Mouse (Mus musculus) C2C12 (cell line): Measurements from ENCODE around the gene Eral1. TPM values are rescaled to one million over a fixed set of nuclear protein-coding genes. Genes with fewer than 3 reads are reported as not detected.
A peak's percentile ranks its signal among the peaks of the same experiment; 100 is the strongest.

Source experiments
- H3K27me3 ChIP-seq: one replicate; pipeline ENCODE4 v1.6.1; 2011; ENCODE audit not compliant: control insufficient read depth, insufficient read depth, insufficient read length
- H3K36me3 ChIP-seq: one replicate; pipeline ENCODE4 v1.6.1; 2011; ENCODE audit not compliant: control insufficient read depth, insufficient read depth
- H3K4me3 ChIP-seq: one replicate; pipeline ENCODE4 v1.5.1; 2011; ENCODE audit warnings: mild to moderate bottlenecking, control low read depth; ENCODE audit not compliant: poor library complexity, insufficient read depth, severe bottlenecking
- H3K79me2 ChIP-seq: one replicate; pipeline ENCODE4 v1.6.1; 2011; ENCODE audit not compliant: control insufficient read depth, insufficient read depth
- H3K79me3 ChIP-seq: one replicate; pipeline ENCODE4 v1.6.1; 2011; ENCODE audit warnings: low read depth, control low read depth
- H3ac ChIP-seq: one replicate; pipeline ENCODE3; 2011; ENCODE audit warnings: low read depth; ENCODE audit not compliant: control insufficient read depth, insufficient read length
- CEBPB ChIP-seq: IDR thresholded peaks from one replicate; pipeline ENCODE4 v1.6.1; 2011; ENCODE audit warnings: low read depth, mild to moderate bottlenecking, control low read depth, moderate library complexity
- CTCF ChIP-seq: IDR thresholded peaks from one replicate; pipeline ENCODE4 v1.5.1; 2011; ENCODE audit not compliant: control insufficient read depth, insufficient read depth, insufficient read length
- FOSL1 ChIP-seq: IDR thresholded peaks from one replicate; pipeline ENCODE4 v1.8.0; 2011; ENCODE audit warnings: mild to moderate bottlenecking, low read length; ENCODE audit not compliant: poor library complexity, insufficient read depth, severe bottlenecking
- MAX ChIP-seq: IDR thresholded peaks from one replicate; pipeline ENCODE4 v1.6.1; 2011; ENCODE audit warnings: mild to moderate bottlenecking, control low read depth
- MYOD1 ChIP-seq: IDR thresholded peaks from one replicate; pipeline ENCODE4 v1.6.1; 2011; ENCODE audit warnings: low read depth; ENCODE audit not compliant: control insufficient read depth, insufficient read length
- MYOG ChIP-seq: IDR thresholded peaks from one replicate; pipeline ENCODE4 v1.6.1; 2011; ENCODE audit not compliant: control insufficient read depth, insufficient read length; ENCODE audit errors: extremely low read depth
- USF1 ChIP-seq: IDR thresholded peaks from one replicate; pipeline ENCODE4 v1.6.1; 2011; ENCODE audit warnings: low read depth, mild to moderate bottlenecking, control low read depth, moderate library complexity
- microRNA-seq: library from miRNA; unstranded; fragments of <30 nt; microRNA quantifications from one replicate; pipeline ENCODE4, GENCODE M21; 2019; ENCODE audit warnings: borderline microRNAs expressed
- polyA plus RNA-seq: library from polyadenylated mRNA; unstranded; fragments of >200 nt; fragmentation: generic; extraction: Trizol; gene quantifications from one replicate; pipeline ENCODE4 v1.2.1, GENCODE M21; 2012; ENCODE audit warnings: missing spikeins

Gene Eral1
- polyA plus RNA-seq, 1 experiment: 21.5 TPM

- Histone ChIP-seq H3K79me3 (no peaks in the 10 kb centered on the region), H3K4me3 (no peak overlapping the region), H3K36me3 (peaks cover 52% of the 10 kb centered on the region), H3ac (no peak overlapping the region), H3K27me3 (no peaks in the 10 kb centered on the region), H3K79me2 (peaks cover 34% of the 10 kb centered on the region)
- no peak for TF ChIP-seq MYOD1
- no peak for TF ChIP-seq CEBPB
- TF ChIP-seq MYOG: no peak
- TF ChIP-seq CTCF: no peak
- no peak for TF ChIP-seq FOSL1
- TF ChIP-seq MAX: no peak
- TF ChIP-seq USF1: no peak
Observed at GRCm38 (mm10) chr11:78031389-78031788, 48.8 kb downstream of the Eral1 start.

DNA sequence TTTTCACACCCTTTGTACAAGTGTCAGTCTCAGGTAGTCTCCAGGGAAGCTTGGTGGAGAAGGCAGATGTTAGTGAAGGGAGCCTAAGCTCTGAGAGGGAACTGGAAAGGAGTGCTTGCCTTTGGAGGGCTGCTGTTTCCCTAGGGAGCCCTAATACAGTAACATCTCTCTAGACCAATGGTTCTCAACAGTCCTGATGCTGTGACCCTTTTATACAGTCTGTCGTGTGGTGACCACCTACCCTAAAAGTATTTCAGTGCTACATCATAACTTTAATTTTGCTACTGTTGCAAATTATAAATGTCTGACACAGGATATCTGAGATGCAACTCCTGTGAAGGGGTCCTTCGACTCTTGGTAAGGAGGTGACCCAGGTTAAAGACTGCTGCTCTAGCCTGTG lies 49.6 kb downstream of the Eral1 start:
- Histone ChIP-seq H3ac (no peak overlapping the region), H3K36me3 (peaks cover 60% of the 10 kb centered on the region), H3K79me2 (peaks cover 32% of the 10 kb centered on the region), H3K79me3 (no peaks in the 10 kb centered on the region), H3K27me3 (no peaks in the 10 kb centered on the region), H3K4me3 (no peak overlapping the region)
- TF ChIP-seq CTCF (no peak), MAX (no peak), MYOD1 (no peak), FOSL1 (no peak), CEBPB (no peak), MYOG (no peak), USF1 (no peak)

GRCm38 (mm10) chr11:78029240-78029639 lies 50.9 kb downstream of the Eral1 start:
- Histone ChIP-seq H3K79me2 (peaks cover 19% of the 10 kb centered on the region), H3K36me3 (peaks cover 65% of the 10 kb centered on the region), H3ac (no peak overlapping the region), H3K27me3 (no peaks in the 10 kb centered on the region), H3K4me3 (no peak overlapping the region), H3K79me3 (no peaks in the 10 kb centered on the region)
- TF ChIP-seq CTCF (no peak), USF1 (no peak), CEBPB (no peak)

DNA sequence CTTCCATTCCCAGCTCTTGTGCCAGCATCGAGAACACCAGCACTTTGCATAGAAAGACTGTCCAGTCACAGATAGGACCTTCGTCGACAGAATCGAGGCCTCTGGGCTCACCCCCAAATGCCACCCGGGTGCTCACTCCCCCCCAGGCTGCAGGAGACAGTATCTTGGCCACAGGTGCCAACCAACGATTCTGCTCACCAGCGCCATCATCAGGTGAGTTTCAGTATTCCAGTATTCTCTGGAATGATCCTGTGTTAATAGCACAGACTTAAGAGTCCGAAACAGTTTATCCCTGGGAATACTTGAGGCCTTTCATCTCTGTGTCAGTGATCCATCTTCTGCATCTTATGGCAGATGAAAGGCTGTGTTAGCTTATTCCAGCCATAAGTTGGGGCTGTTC lies 56.6 kb downstream of the Eral1 start:
- Histone ChIP-seq H3K27me3 (no peaks in the 10 kb centered on the region), H3K4me3 (no peak overlapping the region), H3K79me2 (no peaks in the 10 kb centered on the region), H3K79me3 (peaks cover 2% of the 10 kb centered on the region), H3ac (no peak overlapping the region), H3K36me3 (peaks cover 91% of the 10 kb centered on the region)
- TF ChIP-seq FOSL1 (no peak), CTCF (no peak), CEBPB (no peak), MYOD1 (no peak), USF1 (no peak), MAX (no peak), MYOG (no peak)

Small RNA genes lying within 50 kb of the gene (microRNA-seq; reads per million reads assigned to microRNA genes)
- gene Mir144: 0.40 reads per million, percentile 3 among the genes with 10 or more reads in this experiment
- not detected for gene Mir451a
- not detected for gene Mir451b

Other genes with a start within 250 kb of the Eral1 start
- gene Pipox, start 186.3 kb downstream of the Eral1 start, polyA plus RNA-seq: not detected
- not detected for gene Sez6, start 149.6 kb downstream of the Eral1 start, polyA plus RNA-seq
- 21.9 TPM for gene Phf12, start 97.6 kb downstream of the Eral1 start, polyA plus RNA-seq
- gene Dhrs13, start 48.1 kb downstream of the Eral1 start, polyA plus RNA-seq: 16.7 TPM
- gene Flot2, start 42.5 kb downstream of the Eral1 start, polyA plus RNA-seq: 72.0 TPM
- gene Fam222b, start 14.3 kb upstream of the Eral1 start, polyA plus RNA-seq: 12.2 TPM
- 99.8 TPM for gene Traf4, start 85.2 kb upstream of the Eral1 start, polyA plus RNA-seq
- 8.9 TPM for gene Nek8, start 96.3 kb upstream of the Eral1 start, polyA plus RNA-seq
- gene Tlcd1, start 96.3 kb upstream of the Eral1 start, polyA plus RNA-seq: 15.9 TPM
- gene Rpl23a, start 103.2 kb upstream of the Eral1 start, polyA plus RNA-seq: 4,612 TPM
- gene Rab34, start 108.0 kb upstream of the Eral1 start, polyA plus RNA-seq: 182 TPM
- gene Proca1, start 113.0 kb upstream of the Eral1 start, polyA plus RNA-seq: 0.18 TPM
- gene Sdf2, start 165.4 kb upstream of the Eral1 start, polyA plus RNA-seq: 76.8 TPM
- gene Supt6, start 165.6 kb upstream of the Eral1 start, polyA plus RNA-seq: 33.9 TPM
- 82.8 TPM for gene 2610507B11Rik, start 181.4 kb upstream of the Eral1 start, polyA plus RNA-seq
- 0.02 TPM for gene BC030499, start 210.5 kb upstream of the Eral1 start, polyA plus RNA-seq
- gene Spag5, start 221.1 kb upstream of the Eral1 start, polyA plus RNA-seq: 33.1 TPM
- 0.91 TPM for gene Aldoc, start 242.6 kb upstream of the Eral1 start, polyA plus RNA-seq
- 37.1 TPM for gene Pigs, start 248.0 kb upstream of the Eral1 start, polyA plus RNA-seq